Mouse (Mus musculus) gastrocnemius, postnatal 10 days (tissue): Measurements from ENCODE around the gene Cdkl5. TPM values are rescaled to one million over a fixed set of nuclear protein-coding genes. Genes with fewer than 3 reads are reported as not detected.
"Not testable (repeated sequence)": the region's sequence is repeated elsewhere in the genome, so short reads cannot be mapped to it uniquely, and the experiment has no call there.

Experiments used
- DNase-seq: peaks from one replicate; pipeline ENCODE4 v3.0.0; 2021; ENCODE audit warnings: mixed read lengths
- total RNA-seq, 2 experiments: library from RNA; stranded (reverse); gene quantifications; 2 replicates each; pipeline ENCODE4 v1.2.3; 2021

Gene Cdkl5
- total RNA-seq, 2 experiments from 2014 or later: 1.3 to 1.9 TPM

- no peak for DNase-seq
Measured at GRCm38 (mm10) chrX:160906952-160907351, 87.6 kb downstream of the Cdkl5 start, which contains the start of gene Gja6. Gene Gja6, minus strand, starts transcription at chrX:160907052.

GRCm38 (mm10) chrX:160906477-160906876, 88.0 kb downstream of the Cdkl5 start:
- no peak for DNase-seq

GRCm38 (mm10) chrX:160905913-160906312, 88.6 kb downstream of the Cdkl5 start:
- no peak for DNase-seq

GRCm38 (mm10) chrX:160905041-160905678, 89.3 kb downstream of the Cdkl5 start:
- no peak for DNase-seq

- DNase-seq: no peak
Measured at GRCm38 (mm10) chrX:160901118-160901517, 93.4 kb downstream of the Cdkl5 start.

- no peak for DNase-seq
Measured at GRCm38 (mm10) chrX:160892077-160892476, 102.4 kb downstream of the Cdkl5 start.

- no peak for DNase-seq
Measured at GRCm38 (mm10) chrX:160886301-160886700, 108.2 kb downstream of the Cdkl5 start.

- no peak for DNase-seq
Measured at GRCm38 (mm10) chrX:160866576-160866975, 127.9 kb downstream of the Cdkl5 start.

GRCm38 (mm10) chrX:160865022-160865421, 129.5 kb downstream of the Cdkl5 start:
- no peak for DNase-seq

GRCm38 (mm10) chrX:160863689-160864383, 130.7 kb downstream of the Cdkl5 start:
- no peak for DNase-seq

- no peak for DNase-seq
Measured at GRCm38 (mm10) chrX:160808226-160808625, 186.3 kb downstream of the Cdkl5 start.

GRCm38 (mm10) chrX:160804409-160805150, 189.9 kb downstream of the Cdkl5 start:
- DNase-seq: no peak

- DNase-seq: no peak
Measured at GRCm38 (mm10) chrX:160794920-160795319, 199.6 kb downstream of the Cdkl5 start.

- DNase-seq: no peak
Measured at GRCm38 (mm10) chrX:160782276-160782675, 212.2 kb downstream of the Cdkl5 start.

GRCm38 (mm10) chrX:160773033-160773432, 221.5 kb downstream of the Cdkl5 start:
- DNase-seq: no peak

GRCm38 (mm10) chrX:160769622-160770021, 224.9 kb downstream of the Cdkl5 start:
- DNase-seq: not testable (repeated sequence)

GRCm38 (mm10) chrX:160767713-160768112, 226.8 kb downstream of the Cdkl5 start, which contains the start of gene Rs1:
Gene Rs1, plus strand, starts transcription at chrX:160768013.
- DNase-seq: no peak

- no peak for DNase-seq
Measured at GRCm38 (mm10) chrX:160766233-160766616, 228.3 kb downstream of the Cdkl5 start.

- DNase-seq: peak; percentile 89
Measured at GRCm38 (mm10) chrX:160765389-160766232, 228.9 kb downstream of the Cdkl5 start.

- DNase-seq: no peak
Measured at GRCm38 (mm10) chrX:160750808-160751207, 243.7 kb downstream of the Cdkl5 start.

GRCm38 (mm10) chrX:160748653-160749052, 245.9 kb downstream of the Cdkl5 start:
- DNase-seq: no peak

- DNase-seq: no peak
Measured at GRCm38 (mm10) chrX:160745399-160745798, 249.1 kb downstream of the Cdkl5 start.
